Mouse (Mus musculus): ENCODE measurements around the gene Snx30.

DNA sequence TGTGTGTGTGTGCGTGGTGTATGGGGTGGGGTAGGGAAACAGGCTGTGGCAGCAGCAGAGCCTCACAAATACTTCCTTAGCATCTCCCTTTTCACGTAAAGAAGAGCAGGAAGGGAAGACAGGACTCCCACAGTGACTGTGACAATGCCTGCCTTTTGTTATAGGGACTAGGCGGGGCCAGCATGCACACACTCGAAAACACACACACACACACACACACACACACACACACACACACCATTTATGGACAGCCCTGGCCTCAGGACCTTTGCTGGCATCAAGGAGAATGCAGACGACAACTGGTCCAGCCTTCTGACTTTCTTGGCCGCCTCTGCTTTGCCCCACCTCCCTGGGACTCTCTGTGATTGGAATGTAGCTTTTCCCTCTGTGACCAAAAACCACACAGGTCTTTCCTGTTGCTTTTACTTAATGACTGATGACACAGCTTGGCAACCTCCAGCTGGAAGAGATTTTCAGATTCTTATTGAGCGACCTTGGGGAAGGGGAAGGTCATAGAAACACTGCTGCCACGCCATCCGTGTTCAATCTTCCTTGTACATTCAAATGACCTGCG, 102.1 kb downstream of the Snx30 start:
- no peak for TF ChIP-seq CTCF (IDR thresholded peaks at IDR 0.05; ENCODE audit: low read depth)
- no peak for TF ChIP-seq EP300 (IDR thresholded peaks at IDR 0.05; ENCODE audit: low read depth)

Data from liver, postnatal 0 days (tissue).